Mouse (Mus musculus) small intestine, adult 2 months (tissue): ENCODE results near the gene Synpo2.

Source experiments
- CTCF ChIP-seq: fragments of 200-500 bp; IDR thresholded peaks from 2 replicates; pipeline ENCODE4 v1.5.1; 2012; ENCODE audit warnings: low read depth, mild to moderate bottlenecking, control low read depth, inconsistent platforms, low read length, moderate library complexity, mixed read lengths; ENCODE audit not compliant: insufficient replicate concordance, insufficient read length; ENCODE audit errors: extremely low read depth
- POLR2A ChIP-seq: fragments of 200-500 bp; IDR thresholded peaks from 2 replicates; pipeline ENCODE4 v1.6.1; 2012; ENCODE audit warnings: low read depth, mild to moderate bottlenecking, control low read depth, inconsistent platforms, low read length, moderate library complexity

- TF ChIP-seq POLR2A (no peak), CTCF (no peak)
These were observed 142.1 kb downstream of the Synpo2 start for GRCm38 (mm10) chr3:123093640-123094361.
